8 mouse cellular contexts compared by ENCODE assay signal in the genomic region with DNA sequence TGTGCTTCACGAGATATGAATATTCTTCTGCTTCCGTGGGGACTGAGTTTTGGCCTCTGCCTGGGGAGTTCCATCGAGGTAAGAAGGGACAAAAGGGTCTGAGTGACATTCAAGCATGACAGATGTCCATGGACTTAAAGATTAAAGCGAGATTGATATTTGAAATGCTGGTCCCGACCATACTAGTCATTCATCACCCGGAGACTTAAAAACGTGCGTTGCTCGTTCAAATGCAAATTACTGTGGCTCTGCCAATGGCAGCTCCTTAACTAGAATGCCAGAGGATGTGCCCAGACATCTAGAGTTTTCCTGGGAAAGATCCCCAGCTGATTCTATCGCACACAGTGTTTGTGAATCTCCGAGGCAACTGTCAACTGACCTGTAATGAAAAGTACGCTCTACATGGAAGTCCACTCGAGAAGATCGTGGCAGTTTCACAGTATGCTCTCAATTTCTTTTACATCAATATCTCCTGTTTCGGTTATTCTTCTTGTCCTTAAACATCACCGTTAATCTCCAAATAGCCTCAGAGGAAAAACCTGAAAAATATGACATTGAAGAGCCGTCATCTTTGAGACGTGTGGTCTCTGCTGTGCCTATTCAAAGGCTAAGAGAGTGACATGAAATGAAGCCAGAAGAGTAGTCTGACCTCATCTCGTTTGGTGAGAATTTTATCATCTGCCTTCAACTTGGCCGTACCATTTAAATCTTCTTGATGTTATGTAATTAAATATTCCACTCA. TPM values are rescaled to one million over a fixed set of nuclear protein-coding genes. Genes with fewer than 3 reads are reported as not detected.
DNase-seq lines count a peak whose midpoint lies in the region; ATAC-seq and TF ChIP-seq lines count a peak whose summit lies in the region.
"Not testable (repeated sequence)": the region's sequence is repeated elsewhere in the genome, so short reads cannot be mapped to it uniquely, and the experiment has no call there.

No protein-coding gene starts in this region.

- peak; percentile 45 for ATAC-seq in forebrain, embryonic 16.5 days
- not testable (repeated sequence) for ATAC-seq in heart, postnatal 0 days (ENCODE audit: insufficient read depth, low read depth)

- not testable (repeated sequence) for H3K4me1 ChIP-seq in forebrain, embryonic 16.5 days (replicated peaks; ENCODE audit: control insufficient read depth, insufficient read depth, low read length); heart, postnatal 0 days (ENCODE audit: control insufficient read depth, insufficient read depth)

- DNase-seq in NIH3T3 (ENCODE audit: low read depth) = peak; percentile 27
- DNase-seq in cerebellum, adult 9-11 months = peak; percentile 57
- not testable (repeated sequence) for DNase-seq in heart, postnatal 0 days (ENCODE audit: low spot score)
- DNase-seq in kidney, postnatal 10 days = peak; percentile 31
- peak; percentile 57 for DNase-seq in ovary, adult 18-20 months (ENCODE audit: low spot score)
- DNase-seq in urinary bladder, postnatal 25 days (ENCODE audit: low spot score) = peak; percentile 36

- not testable (repeated sequence) for TF ChIP-seq CTCF in heart, postnatal 0 days (IDR thresholded peaks at IDR 0.05; ENCODE audit: low read depth)

- H3K4me2 ChIP-seq in forebrain, embryonic 16.5 days (ENCODE audit: low read length) = peak overlapping the region; percentile 49
- H3K4me2 ChIP-seq in heart, postnatal 0 days (ENCODE audit: low read depth, low read length) = peak overlapping the region; percentile 38

- not testable (repeated sequence) for TF ChIP-seq EP300 in heart, postnatal 0 days (IDR thresholded peaks at IDR 0.05; ENCODE audit: low read depth)

- not testable (repeated sequence) for H3K27me3 ChIP-seq in forebrain, embryonic 16.5 days (replicated peaks; ENCODE audit: control insufficient read depth, insufficient read depth, low read length)
- H3K27me3 ChIP-seq in heart, postnatal 0 days (ENCODE audit: control insufficient read depth, insufficient read depth, low read length) = peaks cover 38% of the 10 kb centered on the region; the same call in 1 of the 2 replicates

- WGBS in forebrain, embryonic 16.5 days = 63% methylated on average over 20 of the region's 20 CpGs
- 64% methylated on average over 20 of the region's 20 CpGs for WGBS in heart, postnatal 0 days
- 82% methylated on average over 20 of the region's 20 CpGs for WGBS in macrophage (ENCODE audit: missing documents)

- peak overlapping the region; percentile 9; the same call in 1 of the 2 replicates for H3K27ac ChIP-seq in forebrain, embryonic 16.5 days (ENCODE audit: low read length)
- H3K27ac ChIP-seq in heart, postnatal 0 days (ENCODE audit: low read depth) = not testable (repeated sequence)
- peak overlapping the region; percentile 71 for H3K27ac ChIP-seq in macrophage

- peak overlapping the region; percentile 27 for H3K9ac ChIP-seq in forebrain, embryonic 16.5 days (replicated peaks; ENCODE audit: low read depth, low read length)
- H3K9ac ChIP-seq in heart, postnatal 0 days (replicated peaks; ENCODE audit: low read depth, low read length) = not testable (repeated sequence)

- peaks cover 55% of the 10 kb centered on the region for H3K79me2 ChIP-seq in macrophage (ENCODE audit: inconsistent target)

- peaks cover 14% of the 10 kb centered on the region for H3K9me3 ChIP-seq in forebrain, embryonic 16.5 days (ENCODE audit: control insufficient read depth, low read length)
- not testable (repeated sequence) for H3K9me3 ChIP-seq in heart, postnatal 0 days (replicated peaks; ENCODE audit: control insufficient read depth, low read length)

- H3K36me3 ChIP-seq in forebrain, embryonic 16.5 days (ENCODE audit: control insufficient read depth, insufficient read depth) = peaks cover 22% of the 10 kb centered on the region
- not testable (repeated sequence) for H3K36me3 ChIP-seq in heart, postnatal 0 days (replicated peaks; ENCODE audit: control insufficient read depth, insufficient read depth, low read length)
- peaks cover 31% of the 10 kb centered on the region for H3K36me3 ChIP-seq in macrophage (ENCODE audit: inconsistent target)

- peak overlapping the region; percentile 33 for H3K4me3 ChIP-seq in forebrain, embryonic 16.5 days (replicated peaks; ENCODE audit: low read length)
- H3K4me3 ChIP-seq in heart, postnatal 0 days (ENCODE audit: low read depth, low read length) = peak overlapping the region; percentile 29; the same call in 1 of the 2 replicates
- peak overlapping the region; percentile 9 for H3K4me3 ChIP-seq in macrophage (ENCODE audit: inconsistent target)

RNA-seq across cellular contexts. Expression of a gene that starts 29.8 kb away (rescaled TPM):
- 174 and 293 TPM in 2 replicates for polyA plus RNA-seq in forebrain, embryonic 16.5 days (2015; fragmentation: Nextera tagmentation; extraction: Ambion mirVana)
- 0.88 and 16.5 TPM in 2 replicates for total RNA-seq in heart, postnatal 0 days (2014; rRNA removed; ENCODE audit: low replicate concordance)
- polyA plus RNA-seq in heart, postnatal 0 days (2015; fragmentation: Nextera tagmentation; extraction: Ambion mirVana) = 32.6 and 63.9 TPM in 2 replicates
- 1,000 to 10,000 TPM in 16 of 26 experiments, 100 to 1,000 TPM in 10; 644 to 7,809 (median 1,101) TPM for total RNA-seq in macrophage (2018; cell fraction: chromatin; rRNA removed)
- 100 to 1,000 TPM in 1 of 26 experiments, 10 to 100 TPM in 25; 11.8 to 160 (median 27.3) TPM for total RNA-seq in macrophage (2018; cell fraction: cytosol; rRNA removed)
- total RNA-seq in macrophage (2018; cell fraction: nucleus; rRNA removed) = 1,000 to 10,000 TPM in 5 of 26 experiments, 100 to 1,000 TPM in 20, 10 to 100 TPM in 1; 96.6 to 1,945 (median 481) TPM
- polyA plus RNA-seq in macrophage (2018) = 45.5 to 114 TPM (median 105 TPM) in 3 replicates
